Mouse (Mus musculus): ENCODE data around the gene Gsc. TPM values are rescaled to one million over a fixed set of nuclear protein-coding genes. Genes with fewer than 3 reads are reported as not detected.

Gsc gene
- polyA plus RNA-seq, 1 experiment = not detected

DNA sequence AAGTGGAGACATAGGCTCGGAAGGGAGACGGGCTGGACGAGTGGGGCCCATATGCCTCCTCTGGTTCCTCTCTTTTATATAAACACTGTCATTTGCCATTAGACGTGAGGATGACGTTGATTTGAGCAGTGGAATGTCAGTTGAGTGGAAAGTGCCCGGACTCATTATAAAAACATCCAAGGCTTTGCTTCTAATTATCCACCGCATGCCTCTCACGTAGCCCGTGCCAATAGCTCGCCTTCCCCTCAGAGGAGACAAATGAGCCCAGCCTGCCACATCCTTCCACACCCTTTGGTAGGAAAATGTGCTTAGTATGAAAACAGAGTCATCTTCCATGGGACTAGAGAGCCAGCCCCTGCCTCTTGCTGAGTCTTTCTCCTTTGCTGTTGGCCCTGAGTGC lies 41.8 kb downstream of the Gsc start:
- H3K4me3 ChIP-seq (ENCODE audit: insufficient read depth, low read depth, low read length) = no peak overlapping the region
- H3K27ac ChIP-seq (replicated peaks; ENCODE audit: low read depth, low read length) = no peak overlapping the region
- no peaks in the 10 kb centered on the region for H3K4me1 ChIP-seq (ENCODE audit: control insufficient read depth, insufficient read depth, insufficient read length, low read length)

DNA sequence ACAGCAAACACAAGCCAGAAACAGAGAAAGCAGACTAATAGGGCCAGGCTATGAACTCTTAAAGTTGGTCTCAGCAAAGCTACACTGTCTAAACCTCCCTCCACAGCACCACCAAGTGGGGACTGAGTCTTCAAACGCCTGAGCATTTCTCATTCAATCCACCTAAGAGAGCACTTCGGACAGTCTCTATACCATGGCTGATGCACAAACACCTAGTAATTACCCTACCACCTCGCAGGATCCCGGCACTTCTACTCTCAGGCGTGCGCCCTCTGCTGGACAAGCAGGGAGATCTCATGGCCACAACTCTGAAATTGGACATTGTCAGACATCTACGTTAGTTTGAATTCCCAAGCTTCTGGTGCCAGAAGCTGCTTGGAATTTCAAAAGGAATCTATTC lies 46.2 kb downstream of the Gsc start:
- Histone ChIP-seq H3K4me1 (ENCODE audit: control insufficient read depth, insufficient read depth, insufficient read length, low read length) (no peaks in the 10 kb centered on the region), H3K4me3 (ENCODE audit: insufficient read depth, low read depth, low read length) (no peak overlapping the region), H3K27ac (replicated peaks; ENCODE audit: low read depth, low read length) (no peak overlapping the region)

DNA sequence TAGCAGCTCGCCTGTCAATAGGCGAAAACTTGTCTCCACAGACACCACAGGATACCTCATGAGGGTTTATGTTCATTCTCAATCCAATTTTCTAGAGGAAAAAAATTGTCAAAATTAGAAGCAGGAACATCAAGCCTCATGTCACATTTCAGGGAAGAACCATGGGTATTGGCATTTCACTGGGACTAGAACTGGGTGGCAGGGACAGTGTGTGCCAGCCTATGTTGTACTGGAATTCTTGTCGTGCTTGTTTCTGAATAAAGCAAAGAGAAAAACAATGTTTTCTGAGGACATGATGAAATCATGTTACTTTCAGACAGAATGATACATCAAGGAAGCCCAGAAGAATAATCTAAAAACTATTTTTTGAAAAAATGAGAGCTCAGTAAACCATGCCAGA lies 47.5 kb downstream of the Gsc start:
- H3K4me3 ChIP-seq (ENCODE audit: insufficient read depth, low read depth, low read length) = no peak overlapping the region
- no peak overlapping the region for H3K27ac ChIP-seq (replicated peaks; ENCODE audit: low read depth, low read length)
- no peaks in the 10 kb centered on the region for H3K4me1 ChIP-seq (ENCODE audit: control insufficient read depth, insufficient read depth, insufficient read length, low read length)

DNA sequence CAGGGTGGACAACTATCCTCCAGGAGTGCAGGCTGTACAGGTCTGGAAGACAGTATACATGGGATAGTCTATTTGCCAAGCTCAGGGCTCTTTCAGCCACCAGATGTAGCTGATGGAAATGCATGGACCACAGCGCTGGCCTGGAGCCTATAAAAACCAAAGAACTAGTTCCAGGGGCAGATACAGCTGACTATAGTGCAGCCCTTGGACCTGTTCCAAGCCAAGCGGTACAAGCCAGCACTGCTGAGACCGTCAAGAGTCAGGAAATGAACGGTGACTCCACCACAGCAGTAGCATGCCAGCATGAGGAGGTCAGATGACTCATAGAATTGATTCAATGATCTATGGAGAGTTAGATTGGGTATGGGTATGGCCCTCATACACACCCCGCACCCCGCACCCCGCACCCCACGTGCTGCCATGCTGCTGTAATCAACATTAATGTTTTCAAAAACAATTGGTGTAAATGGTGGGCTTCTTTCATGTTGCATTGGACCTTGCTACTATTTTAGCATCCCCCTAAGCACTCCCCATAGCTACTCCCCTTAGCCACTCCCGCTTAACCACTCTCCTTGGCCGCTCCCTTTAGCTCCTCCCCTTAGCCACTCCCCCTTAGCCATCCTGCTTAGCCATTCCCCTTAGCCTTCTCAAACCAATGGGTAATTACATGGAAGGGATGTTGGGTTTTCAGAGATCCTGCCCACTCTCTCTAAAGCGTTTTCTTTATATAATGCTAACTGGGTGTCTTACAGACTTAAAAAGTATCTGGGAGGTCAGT lies 50.3 kb downstream of the Gsc start:
- Histone ChIP-seq H3K27ac (replicated peaks; ENCODE audit: low read depth, low read length) (no peak overlapping the region), H3K4me3 (ENCODE audit: insufficient read depth, low read depth, low read length) (no peak overlapping the region), H3K4me1 (ENCODE audit: control insufficient read depth, insufficient read depth, insufficient read length, low read length) (no peaks in the 10 kb centered on the region)

Other genes starting within 250 kb of the Gsc start
- not detected in 2 replicates for gene Serpina3g, start 237.1 kb downstream of the Gsc start, polyA plus RNA-seq (2012; ENCODE audit: insufficient read depth, insufficient read length, missing spikeins)
- not detected in 2 replicates for gene Serpina3i, start 210.2 kb downstream of the Gsc start, polyA plus RNA-seq (2012; ENCODE audit: insufficient read depth, insufficient read length, missing spikeins)
- gene Serpina3j, start 158.8 kb downstream of the Gsc start, polyA plus RNA-seq (2012; ENCODE audit: insufficient read depth, insufficient read length, missing spikeins) = 0.48 TPM in 1 of 2 replicates, not detected in the other
- gene Serpina3k, start 134.8 kb downstream of the Gsc start, polyA plus RNA-seq (2012; ENCODE audit: insufficient read depth, insufficient read length, missing spikeins) = 0.54 and 2.7 TPM in 2 replicates
- not detected in 2 replicates for gene Serpina3m, start 134.8 kb downstream of the Gsc start, polyA plus RNA-seq (2012; ENCODE audit: insufficient read depth, insufficient read length, missing spikeins)
- 14.6 and 16.0 TPM in 2 replicates for gene Serpina3n, start 66.6 kb downstream of the Gsc start, polyA plus RNA-seq (2012; ENCODE audit: insufficient read depth, insufficient read length, missing spikeins)

Data from brown adipose tissue, adult 24 weeks (tissue).